Mouse (Mus musculus) midbrain, embryonic 15.5 days (tissue): ENCODE measurements at regions not wholly inside any gene's neighbourhood (a gene's known extent, or its start where the extent isn't known, plus 50 kb on each side); places are given as distances from the start of the nearest gene placed in this dataset.

Experiments
- ATAC-seq: fragments of 200-750 bp; cut with Nextera tagmentation; replicated peaks from 2 replicates; pipeline ENCODE4 v1.8.0; 2017; ENCODE audit warnings: moderate TSS enrichment
- H3K27ac ChIP-seq: fragments of 300-500 bp; sonication (generic); 2 replicates; pipeline ENCODE4 v1.5.1; 2015; ENCODE audit warnings: mild to moderate bottlenecking, inconsistent platforms
- H3K27me3 ChIP-seq: fragments of 300-500 bp; sonication (generic); replicated peaks from 2 replicates; pipeline ENCODE4 v1.6.1; 2015; ENCODE audit warnings: inconsistent platforms
- H3K36me3 ChIP-seq: fragments of 300-500 bp; sonication (generic); replicated peaks from 2 replicates; pipeline ENCODE4 v1.6.1; 2015; ENCODE audit warnings: inconsistent platforms
- H3K4me1 ChIP-seq: fragments of 300-500 bp; sonication (generic); 2 replicates; pipeline ENCODE4 v1.6.1; 2015; ENCODE audit warnings: inconsistent platforms
- H3K4me2 ChIP-seq: fragments of 300-500 bp; sonication (generic); 2 replicates; pipeline ENCODE4 v1.6.1; 2015; ENCODE audit warnings: inconsistent platforms, mild to moderate bottlenecking, moderate library complexity
- H3K4me3 ChIP-seq: fragments of 300-500 bp; sonication (generic); 2 replicates; pipeline ENCODE4 v1.5.1; 2015; ENCODE audit warnings: mild to moderate bottlenecking, inconsistent platforms
- H3K9ac ChIP-seq: fragments of 300-500 bp; sonication (generic); 2 replicates; pipeline ENCODE4 v1.6.1; 2015; ENCODE audit warnings: mild to moderate bottlenecking, inconsistent platforms
- H3K9me3 ChIP-seq: fragments of 300-500 bp; sonication (generic); 2 replicates; pipeline ENCODE4 v1.6.1; 2016; ENCODE audit warnings: inconsistent platforms
- WGBS: fragments of 180-500 bp; shearing (Covaris S2); methylation state at CpG from one replicate; pipeline ENCODE4 v1.1.7; 2015; ENCODE audit warnings: mixed read lengths; 5-methylcytosine and 5-hydroxymethylcytosine counted together

GRCm38 (mm10) chr13:69330412-69331000 lies 203.0 kb upstream of the Nsun2 start:
- no peak for ATAC-seq
- H3K4me2 ChIP-seq = no peak overlapping the region
- H3K4me3 ChIP-seq = no peak overlapping the region
- H3K27ac ChIP-seq = no peak overlapping the region
- H3K4me1 ChIP-seq = no peaks in the 10 kb centered on the region
- H3K9ac ChIP-seq = no peak overlapping the region
- no peaks in the 10 kb centered on the region for H3K27me3 ChIP-seq
- WGBS = 86% methylated on average over 8 of the region's 8 CpGs
- H3K9me3 ChIP-seq = no peaks in the 10 kb centered on the region
- no peaks in the 10 kb centered on the region for H3K36me3 ChIP-seq

- no peaks in the 10 kb centered on the region for H3K9me3 ChIP-seq
- no peaks in the 10 kb centered on the region for H3K27me3 ChIP-seq
- no peaks in the 10 kb centered on the region for H3K36me3 ChIP-seq
- no peak overlapping the region for H3K27ac ChIP-seq
- no peak overlapping the region for H3K4me3 ChIP-seq
- H3K9ac ChIP-seq = no peak overlapping the region
- no peaks in the 10 kb centered on the region for H3K4me1 ChIP-seq
- 64% methylated on average over 19 of the region's 19 CpGs for WGBS
- ATAC-seq = peak; percentile 62; the same call in 1 of the 2 replicates
- H3K4me2 ChIP-seq = no peak overlapping the region
These were observed 201.8 kb upstream of the Nsun2 start for GRCm38 (mm10) chr13:69331537-69332435.

- Histone ChIP-seq H3K9ac (no peak overlapping the region), H3K9me3 (no peaks in the 10 kb centered on the region), H3K4me3 (no peak overlapping the region), H3K4me1 (no peaks in the 10 kb centered on the region), H3K27ac (no peak overlapping the region), H3K36me3 (no peaks in the 10 kb centered on the region), H3K27me3 (no peaks in the 10 kb centered on the region), H3K4me2 (no peak overlapping the region)
- ATAC-seq = no peak
These were observed 189.7 kb upstream of the Nsun2 start for GRCm38 (mm10) chr13:69343806-69344205.

- H3K36me3 ChIP-seq = no peaks in the 10 kb centered on the region
- H3K4me2 ChIP-seq = no peak overlapping the region
- H3K9me3 ChIP-seq = no peaks in the 10 kb centered on the region
- no peak overlapping the region for H3K4me3 ChIP-seq
- ATAC-seq = no peak
- no peak overlapping the region for H3K27ac ChIP-seq
- H3K9ac ChIP-seq = no peak overlapping the region
- no peaks in the 10 kb centered on the region for H3K4me1 ChIP-seq
- WGBS = 90% methylated on average over 6 of the region's 6 CpGs
- H3K27me3 ChIP-seq = no peaks in the 10 kb centered on the region
These were observed 176.1 kb upstream of the Nsun2 start for GRCm38 (mm10) chr13:69357435-69357834.

- Histone ChIP-seq H3K9ac (no peak overlapping the region), H3K36me3 (no peaks in the 10 kb centered on the region), H3K27me3 (no peaks in the 10 kb centered on the region), H3K4me3 (no peak overlapping the region), H3K4me2 (no peak overlapping the region), H3K9me3 (no peaks in the 10 kb centered on the region; the same call in 1 of the 2 replicates), H3K27ac (no peak overlapping the region), H3K4me1 (no peaks in the 10 kb centered on the region)
- ATAC-seq = no peak
- 57% methylated on average over 1 of the region's 1 CpGs for WGBS
These were observed 167.6 kb upstream of the Nsun2 start for GRCm38 (mm10) chr13:69365880-69366490.

- Histone ChIP-seq H3K9me3 (no peaks in the 10 kb centered on the region; the same call in 1 of the 2 replicates), H3K4me3 (no peak overlapping the region), H3K27ac (no peak overlapping the region), H3K9ac (no peak overlapping the region), H3K36me3 (no peaks in the 10 kb centered on the region), H3K4me1 (no peaks in the 10 kb centered on the region), H3K27me3 (no peaks in the 10 kb centered on the region), H3K4me2 (no peak overlapping the region)
- ATAC-seq = peak; percentile 70; the same call in 1 of the 2 replicates
- WGBS = 74% methylated on average over 6 of the region's 6 CpGs
These were observed 160.3 kb upstream of the Nsun2 start for GRCm38 (mm10) chr13:69373101-69373815.

GRCm38 (mm10) chr13:69373816-69374142 lies 159.8 kb upstream of the Nsun2 start:
- H3K27me3 ChIP-seq = no peaks in the 10 kb centered on the region
- H3K4me1 ChIP-seq = no peaks in the 10 kb centered on the region
- ATAC-seq = peak; percentile 65; the same call in 1 of the 2 replicates
- no peak overlapping the region for H3K27ac ChIP-seq
- no peaks in the 10 kb centered on the region for H3K9me3 ChIP-seq
- H3K4me3 ChIP-seq = no peak overlapping the region
- H3K36me3 ChIP-seq = no peaks in the 10 kb centered on the region
- H3K9ac ChIP-seq = no peak overlapping the region
- WGBS = 69% methylated on average over 1 of the region's 1 CpGs
- no peak overlapping the region for H3K4me2 ChIP-seq

- Histone ChIP-seq H3K27ac (no peak overlapping the region), H3K9ac (no peak overlapping the region), H3K36me3 (no peaks in the 10 kb centered on the region), H3K27me3 (no peaks in the 10 kb centered on the region), H3K4me2 (no peak overlapping the region), H3K4me3 (no peak overlapping the region), H3K4me1 (no peaks in the 10 kb centered on the region), H3K9me3 (no peaks in the 10 kb centered on the region)
- no peak for ATAC-seq
- 69% methylated on average over 4 of the region's 4 CpGs for WGBS
These were observed 153.1 kb upstream of the Nsun2 start for GRCm38 (mm10) chr13:69380403-69380802.

GRCm38 (mm10) chr13:69384767-69385166 lies 148.8 kb upstream of the Nsun2 start:
- Histone ChIP-seq H3K9ac (no peak overlapping the region), H3K4me2 (no peak overlapping the region), H3K36me3 (no peaks in the 10 kb centered on the region), H3K27me3 (no peaks in the 10 kb centered on the region), H3K9me3 (no peaks in the 10 kb centered on the region), H3K27ac (no peak overlapping the region), H3K4me1 (no peaks in the 10 kb centered on the region), H3K4me3 (no peak overlapping the region)
- ATAC-seq = no peak

GRCm38 (mm10) chr13:69392917-69393827 lies 140.4 kb upstream of the Nsun2 start:
- Histone ChIP-seq H3K9ac (no peak overlapping the region), H3K4me1 (no peaks in the 10 kb centered on the region), H3K27me3 (no peaks in the 10 kb centered on the region), H3K9me3 (no peaks in the 10 kb centered on the region), H3K27ac (no peak overlapping the region), H3K4me3 (no peak overlapping the region), H3K4me2 (no peak overlapping the region), H3K36me3 (no peaks in the 10 kb centered on the region)
- no peak for ATAC-seq
- WGBS = 89% methylated on average over 11 of the region's 11 CpGs

- Histone ChIP-seq H3K36me3 (no peaks in the 10 kb centered on the region), H3K4me2 (no peak overlapping the region), H3K27ac (no peak overlapping the region), H3K9ac (no peak overlapping the region), H3K27me3 (no peaks in the 10 kb centered on the region), H3K4me3 (no peak overlapping the region), H3K4me1 (no peaks in the 10 kb centered on the region), H3K9me3 (no peaks in the 10 kb centered on the region)
- 89% methylated on average over 4 of the region's 4 CpGs for WGBS
- no peak for ATAC-seq
These were observed 139.0 kb upstream of the Nsun2 start for GRCm38 (mm10) chr13:69394544-69394943.
